Mouse (Mus musculus): ENCODE measurements at regions not wholly inside any gene's neighbourhood (a gene's known extent, or its start where the extent isn't known, plus 50 kb on each side); places are given as distances from the start of the nearest gene placed in this dataset.

DNA sequence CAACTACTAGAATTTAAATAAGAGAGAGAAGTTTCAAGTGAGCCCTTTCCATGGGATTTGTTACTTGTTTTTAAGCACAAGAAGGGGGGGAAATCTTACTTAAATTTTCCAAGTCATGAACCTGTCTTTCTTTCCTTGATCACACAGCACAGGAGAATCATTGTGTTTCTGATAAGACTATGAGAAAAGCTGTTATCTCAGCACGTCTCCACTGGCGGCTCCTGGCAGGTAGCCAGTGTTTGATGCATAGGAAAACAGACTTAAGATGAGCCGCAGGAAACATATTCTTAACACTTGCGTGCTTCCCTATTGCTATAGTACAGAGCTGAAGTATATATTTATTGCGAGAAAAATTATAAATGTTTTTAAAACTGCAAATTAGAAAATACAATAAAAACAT, 920.3 kb downstream of the Efna5 start:
- Histone ChIP-seq H3K4me3 (ENCODE audit: low read depth, low read length) (no peak overlapping the region), H3K9me3 (replicated peaks; ENCODE audit: control insufficient read depth, low read length) (no peaks in the 10 kb centered on the region), H3K27ac (ENCODE audit: low read depth, low read length) (no peak overlapping the region), H3K4me1 (ENCODE audit: control insufficient read depth, insufficient read depth, low read length) (no peaks in the 10 kb centered on the region), H3K4me2 (ENCODE audit: low read length) (no peak overlapping the region), H3K36me3 (ENCODE audit: control insufficient read depth, insufficient read depth, low read length) (no peaks in the 10 kb centered on the region), H3K27me3 (replicated peaks; ENCODE audit: control insufficient read depth, insufficient read depth, low read length) (no peaks in the 10 kb centered on the region), H3K9ac (ENCODE audit: low read length) (no peak overlapping the region)
- DNase-seq (ENCODE audit: low spot score) (peak; percentile 56), ATAC-seq (no peak)
- 41% methylated on average over 5 of the region's 5 CpGs for WGBS

DNA sequence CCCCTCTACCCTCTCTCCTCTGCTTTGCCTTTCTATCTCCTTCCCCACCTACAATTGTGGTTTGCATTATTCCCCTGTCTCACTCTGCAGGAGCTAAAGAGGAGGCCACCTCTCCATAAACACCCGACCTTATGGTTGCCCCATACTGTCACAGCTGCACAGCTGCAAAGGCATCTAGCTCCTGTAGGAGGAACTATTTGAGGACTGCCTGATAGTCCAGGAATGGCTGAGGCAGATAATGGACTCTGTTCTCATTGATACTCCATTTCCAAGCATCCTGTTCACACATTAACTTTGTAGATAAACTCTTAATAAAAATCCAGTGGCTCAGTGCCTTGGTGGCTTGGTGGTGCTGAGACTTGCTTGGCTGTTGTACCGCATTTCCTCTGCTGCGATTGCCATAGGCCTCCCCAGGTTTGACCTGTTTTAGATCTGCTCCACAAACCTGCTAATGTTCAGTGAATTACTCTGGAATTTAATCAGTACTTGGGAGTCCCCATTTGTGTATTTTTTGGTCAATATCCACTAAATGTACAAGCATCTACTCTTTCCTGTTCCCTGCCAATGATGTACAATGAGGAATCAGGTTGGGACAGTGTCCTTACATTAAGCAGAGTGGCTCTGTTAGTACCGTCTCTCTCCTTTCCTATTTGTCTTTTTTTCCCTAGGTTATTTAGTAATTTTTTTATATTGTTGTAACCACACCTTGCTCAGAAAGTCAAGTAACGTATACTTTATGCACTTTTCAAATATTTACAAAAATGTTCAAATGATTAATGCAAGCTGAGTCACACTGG, 920.9 kb downstream of the Efna5 start:
- Histone ChIP-seq H3K4me1 (ENCODE audit: control insufficient read depth, insufficient read depth, low read length) (no peaks in the 10 kb centered on the region), H3K9me3 (replicated peaks; ENCODE audit: control insufficient read depth, low read length) (no peaks in the 10 kb centered on the region), H3K36me3 (ENCODE audit: control insufficient read depth, insufficient read depth, low read length) (no peaks in the 10 kb centered on the region), H3K9ac (ENCODE audit: low read length) (no peak overlapping the region), H3K4me2 (ENCODE audit: low read length) (no peak overlapping the region), H3K27ac (ENCODE audit: low read depth, low read length) (no peak overlapping the region), H3K27me3 (replicated peaks; ENCODE audit: control insufficient read depth, insufficient read depth, low read length) (no peaks in the 10 kb centered on the region), H3K4me3 (ENCODE audit: low read depth, low read length) (no peak overlapping the region)
- WGBS = 88% methylated on average over 5 of the region's 5 CpGs
- DNase-seq (ENCODE audit: low spot score) (no peak), ATAC-seq (no peak)

DNA sequence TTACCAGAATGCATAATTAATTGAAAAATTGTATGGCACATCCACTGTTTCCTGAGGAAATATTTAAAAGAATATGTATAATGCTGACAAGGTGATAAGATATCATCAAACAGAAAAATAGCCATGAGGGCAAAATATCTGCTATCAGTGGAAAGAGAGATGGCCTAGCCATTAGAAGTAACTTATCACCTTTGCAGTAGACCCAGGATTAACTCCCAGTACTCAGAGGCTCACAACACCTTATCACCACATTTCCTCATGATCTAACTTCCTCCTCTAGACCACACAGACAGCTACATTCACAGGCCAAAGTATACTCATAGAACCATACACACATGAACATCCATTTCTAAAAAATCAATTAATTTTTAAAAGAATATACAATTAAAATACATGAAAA, 963.4 kb downstream of the Efna5 start:
- no peak for ATAC-seq
- Histone ChIP-seq H3K27ac (ENCODE audit: low read depth, low read length) (no peak overlapping the region), H3K4me2 (ENCODE audit: low read length) (no peak overlapping the region), H3K4me3 (ENCODE audit: low read depth, low read length) (no peak overlapping the region), H3K36me3 (ENCODE audit: control insufficient read depth, insufficient read depth, low read length) (no peaks in the 10 kb centered on the region), H3K4me1 (ENCODE audit: control insufficient read depth, insufficient read depth, low read length) (no peaks in the 10 kb centered on the region), H3K9me3 (replicated peaks; ENCODE audit: control insufficient read depth, low read length) (no peaks in the 10 kb centered on the region), H3K27me3 (replicated peaks; ENCODE audit: control insufficient read depth, insufficient read depth, low read length) (no peaks in the 10 kb centered on the region), H3K9ac (ENCODE audit: low read length) (no peak overlapping the region)
- DNase-seq (ENCODE audit: low spot score) = no peak

DNA sequence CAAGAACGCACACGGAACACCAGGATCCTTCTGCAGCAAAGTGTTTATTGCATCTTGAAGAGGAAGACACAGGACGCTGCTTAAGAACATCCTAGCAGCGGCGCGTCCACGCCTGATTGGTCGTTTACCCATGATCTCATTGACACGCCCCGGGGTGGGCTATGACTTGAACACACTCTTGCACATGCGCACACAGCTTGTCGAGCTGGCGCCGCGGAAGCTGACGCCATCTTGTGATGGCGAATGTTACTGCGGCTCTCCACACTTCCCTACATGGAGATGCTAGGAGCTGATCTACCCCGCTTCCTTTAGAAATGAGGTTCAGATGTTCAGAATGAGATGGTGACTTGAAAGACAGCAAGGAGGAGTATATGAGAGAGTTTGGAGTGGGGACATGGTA, 978.2 kb downstream of the Efna5 start:
- no peaks in the 10 kb centered on the region for H3K27me3 ChIP-seq (replicated peaks; ENCODE audit: control insufficient read depth, insufficient read depth, low read length)
- H3K36me3 ChIP-seq (ENCODE audit: control insufficient read depth, insufficient read depth, low read length) = no peaks in the 10 kb centered on the region
- whole genome bisulfite sequencing = 93% methylated on average over 19 of the region's 19 CpGs
- H3K27ac ChIP-seq (ENCODE audit: low read depth, low read length) = no peak overlapping the region
- DNase-seq (ENCODE audit: low spot score) = no peak
- H3K9ac ChIP-seq (ENCODE audit: low read length) = no peak overlapping the region
- H3K4me3 ChIP-seq (ENCODE audit: low read depth, low read length) = no peak overlapping the region
- no peaks in the 10 kb centered on the region for H3K9me3 ChIP-seq (replicated peaks; ENCODE audit: control insufficient read depth, low read length)
- ATAC-seq = no peak
- H3K4me2 ChIP-seq (ENCODE audit: low read length) = no peak overlapping the region
- H3K4me1 ChIP-seq (ENCODE audit: control insufficient read depth, insufficient read depth, low read length) = no peaks in the 10 kb centered on the region

DNA sequence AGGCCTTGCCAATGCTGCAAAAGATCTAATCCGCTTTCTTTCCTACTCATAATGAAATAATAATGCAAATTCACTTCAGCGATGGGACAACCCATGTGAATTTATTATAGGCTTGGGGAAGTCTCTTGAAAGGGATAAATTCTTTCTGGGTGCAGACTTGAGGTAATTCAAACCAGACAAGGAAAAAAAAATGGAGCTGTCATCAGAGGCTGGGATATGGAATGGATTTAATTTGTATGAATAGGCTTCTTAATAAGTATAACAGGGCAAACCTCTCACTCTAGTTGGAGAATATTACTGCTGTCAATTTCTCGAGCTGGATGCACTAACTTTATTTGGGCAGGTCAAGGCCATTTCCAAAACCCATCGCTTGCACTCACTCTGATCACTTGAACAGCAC, 990.5 kb downstream of the Efna5 start:
- Histone ChIP-seq H3K27me3 (replicated peaks; ENCODE audit: control insufficient read depth, insufficient read depth, low read length) (no peaks in the 10 kb centered on the region), H3K4me2 (ENCODE audit: low read length) (no peak overlapping the region), H3K9me3 (replicated peaks; ENCODE audit: control insufficient read depth, low read length) (no peaks in the 10 kb centered on the region), H3K4me1 (ENCODE audit: control insufficient read depth, insufficient read depth, low read length) (no peaks in the 10 kb centered on the region), H3K27ac (ENCODE audit: low read depth, low read length) (no peak overlapping the region), H3K4me3 (ENCODE audit: low read depth, low read length) (no peak overlapping the region), H3K9ac (ENCODE audit: low read length) (no peak overlapping the region), H3K36me3 (ENCODE audit: control insufficient read depth, insufficient read depth, low read length) (no peaks in the 10 kb centered on the region)
- DNase-seq (ENCODE audit: low spot score) = no peak
- WGBS = 78% methylated on average over 4 of the region's 4 CpGs
- ATAC-seq = no peak

DNA sequence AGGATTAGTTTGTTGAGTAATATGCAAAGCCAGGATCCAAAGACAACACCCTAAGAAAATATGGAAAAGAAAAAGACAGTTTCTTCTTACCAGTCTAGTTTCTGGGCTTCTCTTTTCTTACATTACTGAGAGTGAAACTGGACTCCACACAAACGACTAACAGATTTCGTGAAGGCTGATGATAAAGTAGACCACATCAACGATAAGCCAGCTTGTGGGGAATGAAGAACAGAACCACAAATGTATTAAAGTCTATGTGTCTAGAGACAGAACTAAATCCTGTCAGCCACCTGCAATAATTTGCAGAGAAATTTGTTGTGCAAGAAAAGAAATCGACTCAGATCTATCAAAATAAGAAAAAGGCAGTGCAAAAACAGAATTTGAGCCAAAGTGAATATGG, 1015.0 kb downstream of the Efna5 start:
- 90% methylated on average over 4 of the region's 4 CpGs for WGBS
- Histone ChIP-seq H3K27ac (ENCODE audit: low read depth, low read length) (no peak overlapping the region), H3K36me3 (ENCODE audit: control insufficient read depth, insufficient read depth, low read length) (no peaks in the 10 kb centered on the region), H3K4me1 (ENCODE audit: control insufficient read depth, insufficient read depth, low read length) (no peaks in the 10 kb centered on the region), H3K9ac (ENCODE audit: low read length) (no peak overlapping the region), H3K27me3 (replicated peaks; ENCODE audit: control insufficient read depth, insufficient read depth, low read length) (no peaks in the 10 kb centered on the region), H3K4me3 (ENCODE audit: low read depth, low read length) (no peak overlapping the region), H3K4me2 (ENCODE audit: low read length) (no peak overlapping the region), H3K9me3 (replicated peaks; ENCODE audit: control insufficient read depth, low read length) (no peaks in the 10 kb centered on the region)
- DNase-seq (ENCODE audit: low spot score) (no peak), ATAC-seq (no peak)

DNA sequence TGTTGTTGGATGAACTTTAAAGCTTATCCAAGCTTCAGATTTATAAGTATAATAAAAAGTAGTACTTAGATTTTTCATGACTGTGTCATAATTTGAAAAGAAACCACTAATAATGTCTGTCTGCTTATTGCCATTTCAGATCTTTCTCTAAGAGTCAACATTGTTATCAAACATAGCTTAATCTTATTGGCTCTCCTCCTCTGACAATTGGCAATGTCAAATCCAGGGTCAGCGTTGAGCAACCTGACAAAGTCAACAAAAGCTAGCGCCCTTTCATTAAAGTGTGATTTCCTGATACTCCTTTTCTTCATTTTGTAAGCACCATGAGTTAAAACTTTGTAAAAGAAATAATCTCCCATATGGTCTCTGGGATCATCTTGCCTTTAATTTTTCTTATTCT, 1018.7 kb downstream of the Efna5 start:
- Histone ChIP-seq H3K4me1 (ENCODE audit: control insufficient read depth, insufficient read depth, low read length) (no peaks in the 10 kb centered on the region), H3K27me3 (replicated peaks; ENCODE audit: control insufficient read depth, insufficient read depth, low read length) (no peaks in the 10 kb centered on the region), H3K9ac (ENCODE audit: low read length) (no peak overlapping the region), H3K4me3 (ENCODE audit: low read depth, low read length) (no peak overlapping the region), H3K36me3 (ENCODE audit: control insufficient read depth, insufficient read depth, low read length) (no peaks in the 10 kb centered on the region), H3K9me3 (replicated peaks; ENCODE audit: control insufficient read depth, low read length) (no peaks in the 10 kb centered on the region), H3K27ac (ENCODE audit: low read depth, low read length) (no peak overlapping the region), H3K4me2 (ENCODE audit: low read length) (no peak overlapping the region)
- ATAC-seq = no peak
- WGBS = 82% methylated on average over 2 of the region's 2 CpGs
- no peak for DNase-seq (ENCODE audit: low spot score)

DNA sequence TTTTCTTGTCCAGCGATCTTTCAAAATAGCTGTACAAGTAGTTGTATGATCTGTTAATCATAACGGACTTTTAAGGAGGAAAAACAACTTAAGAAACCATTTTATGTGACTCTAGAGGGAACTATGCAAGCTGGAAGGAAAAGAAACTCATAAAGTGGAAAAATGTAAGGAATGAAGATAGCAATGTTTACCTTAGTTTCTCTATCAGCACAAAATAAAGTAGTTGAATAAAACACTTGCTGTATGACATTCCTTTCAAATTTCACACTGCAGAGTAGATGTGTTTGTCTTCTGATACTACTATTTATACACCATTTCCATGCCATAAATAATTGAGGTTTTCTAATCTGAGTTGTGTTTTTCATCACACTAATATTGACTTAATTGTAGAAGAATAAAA, 1043.6 kb downstream of the Efna5 start:
- no peaks in the 10 kb centered on the region for H3K27me3 ChIP-seq (replicated peaks; ENCODE audit: control insufficient read depth, insufficient read depth, low read length)
- no peaks in the 10 kb centered on the region for H3K4me1 ChIP-seq (ENCODE audit: control insufficient read depth, insufficient read depth, low read length)
- no peaks in the 10 kb centered on the region for H3K36me3 ChIP-seq (ENCODE audit: control insufficient read depth, insufficient read depth, low read length)
- H3K4me3 ChIP-seq (ENCODE audit: low read depth, low read length) = no peak overlapping the region
- H3K9ac ChIP-seq (ENCODE audit: low read length) = no peak overlapping the region
- DNase-seq (ENCODE audit: low spot score) (no peak), ATAC-seq (no peak)
- 91% methylated on average over 2 of the region's 2 CpGs for WGBS
- no peak overlapping the region for H3K4me2 ChIP-seq (ENCODE audit: low read length)
- H3K9me3 ChIP-seq (replicated peaks; ENCODE audit: control insufficient read depth, low read length) = no peaks in the 10 kb centered on the region
- H3K27ac ChIP-seq (ENCODE audit: low read depth, low read length) = no peak overlapping the region

DNA sequence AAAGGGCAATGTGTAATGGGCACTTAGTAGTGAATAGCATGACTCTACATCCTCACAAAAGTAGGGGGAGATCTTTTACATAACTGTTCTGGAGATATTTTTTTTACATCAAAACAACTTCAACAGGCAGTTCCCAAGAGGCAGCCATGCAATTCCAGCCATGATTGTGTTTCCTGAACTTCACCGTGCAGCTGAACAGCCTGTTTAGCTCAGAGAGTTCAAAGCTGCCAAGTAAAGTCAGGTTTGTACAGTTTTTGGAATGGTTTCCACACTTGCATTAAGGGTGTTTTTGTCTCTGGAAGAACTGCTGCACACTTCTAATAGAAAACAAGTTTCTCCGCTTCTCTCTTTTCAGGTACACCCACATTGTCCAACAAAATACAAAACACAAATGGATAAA, 1065.6 kb downstream of the Efna5 start:
- no peak overlapping the region for H3K4me3 ChIP-seq (ENCODE audit: low read depth, low read length)
- DNase-seq (ENCODE audit: low spot score) (no peak), ATAC-seq (no peak)
- no peak overlapping the region for H3K4me2 ChIP-seq (ENCODE audit: low read length)
- 84% methylated on average over 2 of the region's 2 CpGs for WGBS
- H3K9me3 ChIP-seq (replicated peaks; ENCODE audit: control insufficient read depth, low read length) = no peaks in the 10 kb centered on the region
- H3K27ac ChIP-seq (ENCODE audit: low read depth, low read length) = no peak overlapping the region
- no peaks in the 10 kb centered on the region for H3K36me3 ChIP-seq (ENCODE audit: control insufficient read depth, insufficient read depth, low read length)
- H3K9ac ChIP-seq (ENCODE audit: low read length) = no peak overlapping the region
- no peaks in the 10 kb centered on the region for H3K4me1 ChIP-seq (ENCODE audit: control insufficient read depth, insufficient read depth, low read length)
- no peaks in the 10 kb centered on the region for H3K27me3 ChIP-seq (replicated peaks; ENCODE audit: control insufficient read depth, insufficient read depth, low read length)
